Mouse (Mus musculus) limb, embryonic 14.5 days (tissue): Measurements from ENCODE around the gene Pnmal1. TPM values are rescaled to one million over a fixed set of nuclear protein-coding genes. Genes with fewer than 3 reads are reported as not detected.

Experiments
- ATAC-seq: fragments of 200-750 bp; cut with Nextera tagmentation; 2 replicates; pipeline ENCODE4 v1.8.0; 2017; ENCODE audit warnings: low read depth, moderate number of reproducible peaks, moderate TSS enrichment; ENCODE audit not compliant: low FRiP score
- DNase-seq: peaks from one replicate; pipeline ENCODE4 v3.0.0-alpha.2; 2015; ENCODE audit warnings: low spot score
- H3K27ac ChIP-seq: fragments of 300-500 bp; sonication (generic); replicated peaks from 2 replicates; pipeline ENCODE4 v1.5.1; 2014; ENCODE audit warnings: low read depth, mild to moderate bottlenecking, low read length, moderate library complexity, mixed read lengths
- H3K27me3 ChIP-seq: fragments of 300-500 bp; sonication (generic); 2 replicates; pipeline ENCODE4 v1.6.1; 2014; ENCODE audit warnings: low read length, mixed read lengths; ENCODE audit not compliant: control insufficient read depth, insufficient read depth
- H3K36me3 ChIP-seq: fragments of 300-500 bp; sonication (generic); 2 replicates; pipeline ENCODE4 v1.6.1; 2014; ENCODE audit warnings: mild to moderate bottlenecking, low read length, moderate library complexity, mixed read lengths; ENCODE audit not compliant: control insufficient read depth, insufficient read depth
- H3K4me1 ChIP-seq: fragments of 300-500 bp; sonication (generic); 2 replicates; pipeline ENCODE4 v1.6.1; 2014; ENCODE audit warnings: antibody characterized with exemption, low read length, mixed read lengths; ENCODE audit not compliant: control insufficient read depth, insufficient read depth
- H3K4me2 ChIP-seq: fragments of 300-500 bp; sonication (generic); replicated peaks from 2 replicates; pipeline ENCODE4 v1.6.1; 2014; ENCODE audit warnings: low read depth, mild to moderate bottlenecking, low read length, moderate library complexity; ENCODE audit not compliant: severe bottlenecking
- H3K4me3 ChIP-seq: fragments of 300-500 bp; sonication (generic); replicated peaks from 2 replicates; pipeline ENCODE4 v1.5.1; 2014; ENCODE audit warnings: low read length
- H3K9ac ChIP-seq: fragments of 300-500 bp; sonication (generic); 2 replicates; pipeline ENCODE4 v1.6.1; 2014; ENCODE audit warnings: mild to moderate bottlenecking, low read depth, low read length, moderate library complexity; ENCODE audit not compliant: severe bottlenecking
- H3K9me3 ChIP-seq: fragments of 300-500 bp; sonication (generic); 2 replicates; pipeline ENCODE4 v1.6.1; 2016; ENCODE audit warnings: low read length; ENCODE audit not compliant: control insufficient read depth
- POLR2A ChIP-seq: fragments of 200-500 bp; IDR thresholded peaks from 2 replicates; pipeline ENCODE4 v1.8.0; 2012; ENCODE audit warnings: inconsistent platforms, mild to moderate bottlenecking, moderate library complexity, borderline replicate concordance; ENCODE audit not compliant: insufficient read depth, insufficient read length; ENCODE audit errors: extremely low read depth
- WGBS: fragments of 180-500 bp; shearing (Covaris S2); extraction: QIAGEN DNeasy Blood & Tissue Kit; methylation state at CpG from one replicate; pipeline ENCODE4 v1.1.7; 2014; 5-methylcytosine and 5-hydroxymethylcytosine counted together
- polyA plus RNA-seq, 2 experiments: library from polyadenylated mRNA; depleted of rRNA in 1 of 2; stranded (reverse) in 1 of 2; unstranded in 1 of 2; fragments of >200 nt; fragmentation: Nextera tagmentation in 1 of 2; extraction: Ambion mirVana in 1 of 2; gene quantifications; 2 replicates each; pipeline versions ENCODE4 v1.2.1 to v1.2.3; 2012 to 2014

The Pnmal1 gene
- polyA plus RNA-seq, 2 experiments, result 0.43 to 0.49 TPM

- Histone ChIP-seq H3K9ac (no peak overlapping the region), H3K27ac (no peak overlapping the region), H3K4me1 (no peaks in the 10 kb centered on the region), H3K4me2 (no peak overlapping the region), H3K27me3 (no peaks in the 10 kb centered on the region), H3K36me3 (no peaks in the 10 kb centered on the region), H3K9me3 (no peaks in the 10 kb centered on the region), H3K4me3 (no peak overlapping the region)
- no peak for TF ChIP-seq POLR2A
- 9% methylated on average over 1 of the region's 1 CpGs for WGBS
- no peak for ATAC-seq
- peak; percentile 87 for DNase-seq
Observed at GRCm38 (mm10) chr7:16930850-16931249, 28.6 kb upstream of the Pnmal1 start.

GRCm38 (mm10) chr7:16931968-16932627 lies 27.4 kb upstream of the Pnmal1 start:
- DNase-seq (peak; percentile 94), ATAC-seq (peak; percentile 82)
- H3K4me2 ChIP-seq, result no peak overlapping the region
- H3K27me3 ChIP-seq, result no peaks in the 10 kb centered on the region
- H3K9ac ChIP-seq, result no peak overlapping the region
- H3K27ac ChIP-seq, result no peak overlapping the region
- TF ChIP-seq POLR2A, result no peak
- H3K9me3 ChIP-seq, result no peaks in the 10 kb centered on the region
- 18% methylated on average over 14 of the region's 14 CpGs for WGBS
- H3K4me3 ChIP-seq, result no peak overlapping the region
- no peaks in the 10 kb centered on the region for H3K4me1 ChIP-seq
- no peaks in the 10 kb centered on the region for H3K36me3 ChIP-seq

GRCm38 (mm10) chr7:16932704-16933577 lies 26.5 kb upstream of the Pnmal1 start:
- TF ChIP-seq POLR2A, result no peak
- WGBS, result 44% methylated on average over 14 of the region's 14 CpGs
- no peaks in the 10 kb centered on the region for H3K4me1 ChIP-seq
- ATAC-seq (no peak), DNase-seq (no peak)
- H3K4me2 ChIP-seq, result no peak overlapping the region
- no peaks in the 10 kb centered on the region for H3K36me3 ChIP-seq
- no peak overlapping the region for H3K4me3 ChIP-seq
- H3K9ac ChIP-seq, result no peak overlapping the region
- H3K9me3 ChIP-seq, result no peaks in the 10 kb centered on the region
- no peak overlapping the region for H3K27ac ChIP-seq
- no peaks in the 10 kb centered on the region for H3K27me3 ChIP-seq

GRCm38 (mm10) chr7:16937312-16937711 lies 22.2 kb upstream of the Pnmal1 start:
- TF ChIP-seq POLR2A, result no peak
- DNase-seq, result no peak
- H3K9ac ChIP-seq, result no peak overlapping the region

GRCm38 (mm10) chr7:16938117-16938791 lies 21.2 kb upstream of the Pnmal1 start:
- H3K4me3 ChIP-seq, result no peak overlapping the region
- H3K4me1 ChIP-seq, result peaks cover 11% of the 10 kb centered on the region
- H3K36me3 ChIP-seq, result no peaks in the 10 kb centered on the region
- peak; percentile 76 for ATAC-seq
- no peaks in the 10 kb centered on the region for H3K27me3 ChIP-seq
- no peak overlapping the region for H3K9ac ChIP-seq
- H3K9me3 ChIP-seq, result no peaks in the 10 kb centered on the region
- 66% methylated on average over 17 of the region's 17 CpGs for WGBS
- no peak for DNase-seq
- H3K27ac ChIP-seq, result no peak overlapping the region
- H3K4me2 ChIP-seq, result no peak overlapping the region
- no peak for TF ChIP-seq POLR2A

More at GRCm38 (mm10) chr7:16937312-16937711, 22.2 kb upstream of the Pnmal1 start:
- H3K27me3 ChIP-seq, result no peaks in the 10 kb centered on the region
- WGBS, result 45% methylated on average over 4 of the region's 4 CpGs
- no peaks in the 10 kb centered on the region for H3K36me3 ChIP-seq
- H3K4me2 ChIP-seq, result no peak overlapping the region
- no peak for ATAC-seq
- H3K27ac ChIP-seq, result no peak overlapping the region
- H3K9me3 ChIP-seq, result no peaks in the 10 kb centered on the region
- no peak overlapping the region for H3K4me3 ChIP-seq
- peaks cover 11% of the 10 kb centered on the region for H3K4me1 ChIP-seq
